Mouse (Mus musculus): ENCODE results near the gene Dnah11.

Gene Dnah11

DNA sequence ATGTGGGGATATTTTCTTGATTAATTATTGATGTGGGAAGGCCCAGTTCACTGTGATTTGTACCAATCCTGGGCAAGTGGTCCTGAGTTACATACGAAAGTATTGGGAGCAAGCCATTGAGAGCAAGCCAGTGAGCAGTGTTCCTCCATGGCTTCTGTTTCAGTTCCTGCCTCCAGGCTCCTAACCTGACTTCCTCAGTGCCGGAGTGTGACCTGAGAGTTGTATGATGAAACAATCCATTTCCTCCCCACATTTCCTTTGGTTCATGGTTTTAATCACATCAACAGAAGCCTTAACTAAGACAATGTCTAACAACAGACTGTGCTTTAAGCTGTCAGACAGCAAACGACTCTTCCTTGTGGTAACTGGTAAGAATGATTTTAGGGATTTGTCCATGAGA lies 114.0 kb downstream of the Dnah11 start:
- no peak for DNase-seq

DNA sequence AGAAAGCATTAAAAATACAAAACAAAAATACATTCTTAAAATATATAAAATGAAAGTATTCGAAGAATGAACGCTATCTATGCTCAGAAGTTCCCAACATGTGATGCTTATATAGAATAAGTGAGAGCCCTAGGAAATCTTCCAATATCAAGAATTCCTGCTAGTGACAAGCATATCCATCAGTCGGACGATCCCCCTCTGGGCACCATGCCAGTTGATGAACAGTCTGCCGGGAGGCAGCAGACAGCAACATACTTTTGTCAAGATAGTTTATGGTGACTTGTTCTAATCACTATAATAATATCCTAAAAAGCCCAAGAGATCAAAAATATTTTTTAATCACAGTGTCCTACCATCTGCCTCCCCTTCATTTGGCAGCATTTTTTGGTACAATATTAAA lies 114.7 kb downstream of the Dnah11 start:
- DNase-seq = no peak

DNA sequence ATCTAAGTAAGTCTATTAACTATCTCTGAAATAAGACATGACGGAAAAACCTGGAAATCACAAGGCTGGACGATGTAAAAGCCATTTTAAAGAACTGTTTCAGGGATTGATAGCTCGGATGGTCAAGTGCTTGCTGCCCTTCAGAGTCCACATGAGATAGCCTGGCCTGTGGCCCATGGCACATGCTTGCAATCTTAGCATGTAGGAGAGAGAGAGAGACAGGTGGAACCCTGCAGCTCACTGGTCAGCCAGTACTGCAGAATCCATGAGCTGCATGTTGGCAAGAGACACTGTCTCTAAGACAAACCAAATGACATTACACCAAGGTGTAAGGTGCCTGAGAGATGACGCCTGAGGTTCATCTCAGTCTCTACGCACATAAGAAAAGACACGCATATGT lies 118.4 kb downstream of the Dnah11 start:
- no peak for DNase-seq

DNA sequence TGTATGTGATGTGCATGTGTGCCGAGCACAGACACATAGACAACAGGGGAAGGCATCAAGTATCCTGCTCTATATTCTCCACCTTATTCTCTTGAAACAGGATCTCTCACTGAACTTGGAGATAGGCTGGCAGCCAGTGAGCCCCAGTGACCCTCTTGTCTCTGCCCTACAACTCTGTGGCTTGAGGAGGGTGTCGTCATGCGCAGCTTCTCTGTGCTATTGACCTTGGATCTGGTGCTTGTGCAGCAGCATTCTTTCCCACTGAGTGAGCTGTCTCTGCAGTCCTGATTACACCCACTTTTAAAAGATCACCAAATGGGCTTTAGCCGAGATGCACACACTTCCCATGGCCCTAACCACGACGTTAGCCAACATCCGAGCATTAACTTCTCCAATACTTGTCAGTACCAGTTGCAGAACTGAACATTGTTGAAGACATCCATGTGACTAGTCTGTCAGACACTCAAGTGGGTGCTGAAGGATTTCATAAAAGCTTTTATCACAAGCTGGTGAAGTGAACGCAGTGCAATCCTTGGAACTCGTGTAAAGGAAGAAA lies 120.3 kb downstream of the Dnah11 start:
- DNase-seq = no peak

DNA sequence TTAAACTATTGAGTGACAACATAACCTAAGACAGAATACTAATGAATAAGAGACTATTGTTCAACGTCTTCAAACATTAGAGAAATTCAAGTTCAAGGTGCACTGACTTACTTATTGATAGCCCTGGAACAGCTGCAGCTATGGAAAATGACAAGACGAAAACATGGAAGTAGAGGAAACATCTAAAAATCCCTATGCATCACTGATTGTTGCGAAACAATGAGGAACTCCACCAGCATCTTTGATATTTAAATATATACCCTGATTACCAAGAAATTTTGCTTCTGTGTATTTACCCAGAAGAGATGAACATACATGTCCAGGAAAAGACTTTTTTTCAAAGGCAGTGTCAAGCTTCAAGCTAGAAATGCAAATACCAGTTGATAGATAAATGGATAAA lies 122.0 kb downstream of the Dnah11 start:
- DNase-seq = no peak

DNA sequence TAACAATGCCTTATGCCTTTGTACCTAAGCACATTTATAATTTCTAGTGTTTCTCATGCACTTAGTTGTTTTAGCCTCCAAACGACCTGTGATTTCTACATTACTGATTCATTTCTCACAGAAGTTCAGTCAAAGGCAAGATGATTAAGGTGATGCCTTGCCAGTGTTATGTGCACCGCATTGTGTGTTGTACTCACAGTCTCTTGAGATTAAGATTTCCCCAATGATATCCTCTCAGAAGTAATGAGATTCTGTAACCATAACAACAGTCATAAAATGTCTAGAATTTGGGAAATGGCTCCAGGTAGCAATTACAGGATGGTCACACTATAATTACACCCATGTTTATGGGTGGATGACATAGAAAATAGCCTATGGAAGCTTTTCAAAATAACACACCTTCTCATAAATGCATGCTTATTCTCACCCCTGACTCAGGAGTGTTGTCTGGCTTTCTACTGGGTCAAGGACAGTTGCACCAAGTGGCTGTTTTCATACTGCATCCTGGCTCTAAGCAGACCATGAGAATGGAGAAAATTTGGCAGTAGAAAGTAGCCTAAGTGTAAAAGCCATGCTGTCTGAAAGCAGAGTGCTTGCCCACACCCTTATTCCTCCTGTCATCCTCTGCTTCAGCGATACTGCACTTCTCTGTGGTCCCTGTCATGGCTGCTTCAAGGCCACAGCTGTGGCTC lies 126.5 kb downstream of the Dnah11 start:
- DNase-seq = no peak

DNA sequence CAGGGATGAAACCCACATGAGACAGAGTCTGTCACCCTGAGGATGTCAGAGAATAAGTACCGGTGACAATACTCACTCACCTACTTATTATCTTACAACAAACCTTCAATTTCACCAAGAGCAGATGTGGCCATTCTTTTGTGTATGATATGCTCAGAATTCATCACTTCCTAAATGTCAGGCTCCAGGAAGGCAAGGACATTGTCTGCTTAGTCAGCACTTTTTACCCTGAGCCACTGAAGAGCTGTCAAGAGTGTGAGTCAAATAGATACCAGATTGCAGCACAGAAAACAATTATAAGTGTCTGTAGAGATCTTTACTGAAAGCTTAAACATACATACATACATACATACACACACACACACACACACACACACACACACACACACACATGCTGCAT lies 127.2 kb downstream of the Dnah11 start:
- no peak for DNase-seq

DNA sequence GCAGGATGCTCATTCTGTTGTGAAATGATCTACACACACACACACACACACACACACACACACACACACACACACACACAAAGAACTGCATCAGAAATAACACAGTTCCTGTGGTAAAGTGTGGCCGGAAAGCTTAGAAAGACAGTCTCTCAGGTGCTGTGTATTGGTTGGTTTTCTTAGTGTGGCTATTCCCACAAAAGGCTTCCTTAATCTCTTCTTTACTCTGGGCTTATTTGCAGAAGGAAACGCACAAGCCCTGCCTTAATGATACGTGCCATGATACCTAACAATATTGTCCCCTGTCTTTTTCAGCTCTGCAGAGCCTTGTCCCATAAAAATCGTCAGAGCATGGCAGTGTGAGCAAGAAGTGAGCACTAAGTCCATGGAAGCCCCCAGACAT lies 130.1 kb downstream of the Dnah11 start:
- DNase-seq = no peak

DNA sequence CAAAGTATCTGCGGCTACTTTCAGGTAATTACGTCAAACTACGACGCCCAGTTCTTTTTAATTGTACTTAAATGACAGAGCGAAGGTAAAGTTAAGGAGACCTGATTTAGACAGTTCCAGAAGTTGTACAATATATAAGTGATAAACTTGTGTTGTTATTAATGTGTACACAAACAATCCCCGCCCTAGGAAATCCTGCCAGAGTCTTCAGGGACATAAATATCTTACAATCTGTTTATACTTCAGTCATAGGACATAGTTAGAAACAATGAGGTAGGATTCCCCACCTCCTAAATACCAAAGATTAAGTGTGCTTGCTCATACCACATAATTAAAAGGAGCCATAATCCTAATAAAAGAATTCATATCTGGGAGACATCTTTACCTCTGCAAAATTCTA lies 136.5 kb downstream of the Dnah11 start:
- DNase-seq = no peak

DNA sequence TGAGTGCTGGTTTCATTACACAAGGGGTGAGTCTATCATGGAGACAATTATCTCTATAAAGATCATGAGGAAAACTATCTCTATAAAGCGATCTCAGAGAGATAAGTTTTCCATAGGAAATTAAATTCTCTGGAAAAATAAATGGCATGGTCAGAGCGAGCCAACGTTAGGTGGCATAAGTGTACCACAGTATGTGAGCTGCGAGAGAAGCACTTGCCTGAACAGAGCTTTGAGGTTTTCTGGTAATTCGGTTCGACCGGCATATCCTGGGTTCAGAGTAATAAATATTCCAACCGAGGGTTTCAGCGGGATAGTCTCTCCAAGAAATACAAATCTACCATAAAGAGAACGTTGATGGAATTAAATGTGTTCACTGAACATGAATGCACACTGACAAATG lies 142.0 kb downstream of the Dnah11 start:
- peak; percentile 5 for DNase-seq

DNA sequence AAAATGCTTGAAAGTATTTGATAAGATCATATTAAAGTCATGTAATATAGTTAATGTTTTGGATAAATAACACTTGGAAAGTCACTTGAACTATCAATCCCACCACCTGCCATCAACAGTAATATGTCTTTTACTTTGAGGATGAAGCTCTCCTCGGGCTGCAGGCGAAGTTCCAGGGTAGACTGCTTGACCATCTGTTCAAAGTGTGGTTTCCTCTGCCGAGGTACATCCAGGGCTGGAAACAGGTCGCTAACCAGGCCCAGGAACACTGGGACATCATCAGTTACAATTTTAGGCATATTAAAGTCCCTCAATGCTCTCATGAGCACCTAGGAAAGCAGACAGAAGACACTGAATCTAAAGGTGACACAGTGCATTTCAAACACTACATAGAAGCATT lies 153.5 kb downstream of the Dnah11 start:
- no peak for DNase-seq

DNA sequence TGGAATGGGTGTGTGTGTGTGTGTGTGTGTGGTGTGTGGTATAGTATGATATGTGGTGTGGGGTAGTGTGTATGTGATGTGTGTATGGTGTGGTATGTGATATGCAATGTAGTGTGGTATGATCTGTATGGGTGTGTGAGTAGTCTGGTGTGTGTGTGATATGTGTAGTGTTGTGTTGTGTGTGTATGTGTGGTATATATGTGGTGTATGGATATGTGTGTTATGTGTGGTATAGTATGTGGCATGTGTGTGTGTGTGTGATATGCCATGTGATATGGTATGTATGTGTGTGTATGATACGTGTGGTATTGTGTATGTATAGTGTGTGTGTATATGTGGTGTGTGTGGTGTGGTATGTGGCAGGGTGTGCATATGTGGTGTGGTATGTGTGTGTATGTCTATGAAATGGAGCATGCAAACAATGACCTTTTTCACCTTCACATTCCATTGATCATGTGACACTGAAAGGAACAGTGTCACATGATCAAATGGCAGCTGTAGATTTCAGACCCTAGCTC lies 155.7 kb downstream of the Dnah11 start:
- DNase-seq = no peak

DNA sequence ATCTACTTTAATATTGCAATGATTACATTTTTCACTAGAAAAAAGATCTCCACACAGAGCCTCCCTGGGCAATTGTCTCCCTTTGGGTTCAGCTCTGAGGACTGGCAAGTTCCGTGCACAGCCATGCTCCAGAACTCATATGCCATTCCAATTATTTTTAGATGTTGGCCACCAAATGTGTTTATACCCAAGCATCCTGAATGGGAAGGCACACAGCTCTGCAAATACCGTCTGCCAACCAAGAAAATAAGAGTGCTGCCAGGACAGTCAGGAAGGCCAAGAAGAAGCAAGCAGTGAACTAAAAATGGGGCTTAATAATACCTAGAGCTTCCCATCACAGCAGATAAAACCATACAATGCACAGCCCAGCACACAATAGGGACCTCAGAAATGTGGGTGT lies 156.6 kb downstream of the Dnah11 start:
- no peak for DNase-seq

DNA sequence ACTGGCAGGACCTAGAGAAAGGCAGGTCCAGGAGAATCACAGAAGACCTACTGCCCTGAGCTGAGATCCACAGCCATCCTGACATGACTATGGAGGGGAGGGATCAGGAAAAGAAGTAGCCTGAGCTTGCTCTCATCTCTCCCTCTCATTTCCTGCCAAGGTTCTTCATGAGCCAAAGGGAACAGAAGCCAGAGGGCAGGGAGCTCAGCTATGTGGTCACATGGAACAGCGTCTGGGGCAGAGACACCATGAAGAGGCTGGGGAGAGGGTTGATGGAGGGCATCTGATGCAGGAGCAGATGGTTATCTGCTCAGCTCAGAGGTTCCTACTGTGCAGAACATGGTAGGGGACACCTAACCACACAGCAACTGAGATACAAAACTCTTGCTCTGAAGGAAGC lies 163.9 kb downstream of the Dnah11 start:
- no peak for DNase-seq

DNA sequence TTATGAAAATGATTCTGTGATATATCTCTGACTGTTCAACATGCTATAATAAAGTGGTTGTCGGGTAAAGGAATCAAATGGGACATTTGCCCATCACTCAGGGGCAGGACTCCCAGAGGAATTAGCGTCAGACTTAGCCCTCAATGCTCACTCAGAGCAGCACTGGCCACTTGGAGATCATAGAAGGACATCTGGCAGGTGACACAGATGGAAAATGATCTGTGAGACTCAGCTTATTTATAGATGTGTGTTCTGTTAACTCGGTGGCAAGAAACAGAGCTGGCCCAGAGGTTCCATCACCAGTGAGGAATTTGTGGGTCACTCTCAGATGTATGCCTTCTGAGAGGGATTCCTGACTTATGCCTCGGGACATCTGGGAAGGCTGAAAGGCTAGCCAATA lies 173.1 kb downstream of the Dnah11 start:
- no peak for DNase-seq

DNA sequence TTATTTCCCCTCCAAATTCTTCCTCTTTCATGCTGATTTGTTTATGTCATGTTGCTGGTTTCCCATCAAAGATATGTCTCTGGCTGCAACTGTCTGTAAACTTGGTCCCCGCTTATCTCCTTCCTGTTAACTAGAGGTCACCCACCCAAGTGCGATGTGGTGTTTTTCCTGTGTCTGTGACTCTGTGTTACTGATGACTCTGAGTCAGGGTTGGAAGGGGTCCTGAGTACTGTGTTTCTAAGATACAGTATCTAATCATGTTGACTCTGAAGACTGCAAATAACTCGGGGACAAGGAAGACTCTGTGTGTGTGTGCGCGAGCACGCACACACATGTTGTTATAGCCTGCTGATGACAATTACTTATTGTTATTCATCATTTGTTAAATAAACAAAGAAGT lies 179.9 kb downstream of the Dnah11 start:
- DNase-seq = no peak

DNA sequence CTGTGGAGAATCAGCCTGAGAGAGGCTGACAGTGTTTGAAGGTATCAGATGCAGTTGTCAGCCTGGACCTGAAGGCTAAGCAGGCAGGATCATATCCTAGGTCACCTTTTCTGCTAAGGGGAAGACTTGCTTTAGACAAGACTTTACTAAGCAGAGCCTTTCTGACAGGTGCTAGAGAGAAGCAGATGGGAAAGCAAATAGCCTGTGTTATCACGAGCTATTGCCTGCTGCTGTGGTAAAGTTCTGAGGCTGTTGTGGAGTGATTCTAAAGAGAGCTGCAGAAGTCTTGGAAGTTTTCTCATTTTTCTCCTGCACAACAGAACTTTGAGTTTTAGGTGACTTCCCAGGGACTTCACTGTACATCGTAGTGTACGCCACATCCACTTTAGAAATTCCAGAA lies 185.0 kb downstream of the Dnah11 start:
- DNase-seq = no peak

DNA sequence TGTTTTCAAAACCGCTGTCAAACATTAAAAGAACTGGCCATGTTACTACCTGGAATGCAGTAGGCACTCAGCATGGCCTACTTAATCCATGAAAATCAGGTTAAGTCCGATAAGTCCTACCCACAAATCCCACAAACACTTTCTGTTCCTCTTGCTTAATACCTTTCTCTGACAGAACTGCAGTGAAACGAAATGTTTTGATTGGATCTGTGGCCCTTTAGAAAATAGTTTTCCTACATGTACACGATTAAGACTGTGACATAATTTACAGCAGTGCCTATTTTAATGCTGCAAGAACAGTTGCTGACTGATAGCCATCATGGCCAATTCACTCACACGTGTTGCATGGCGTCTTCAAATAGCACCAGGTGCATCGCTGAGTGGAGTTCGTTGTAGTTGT lies 186.9 kb downstream of the Dnah11 start:
- no peak for DNase-seq

DNA sequence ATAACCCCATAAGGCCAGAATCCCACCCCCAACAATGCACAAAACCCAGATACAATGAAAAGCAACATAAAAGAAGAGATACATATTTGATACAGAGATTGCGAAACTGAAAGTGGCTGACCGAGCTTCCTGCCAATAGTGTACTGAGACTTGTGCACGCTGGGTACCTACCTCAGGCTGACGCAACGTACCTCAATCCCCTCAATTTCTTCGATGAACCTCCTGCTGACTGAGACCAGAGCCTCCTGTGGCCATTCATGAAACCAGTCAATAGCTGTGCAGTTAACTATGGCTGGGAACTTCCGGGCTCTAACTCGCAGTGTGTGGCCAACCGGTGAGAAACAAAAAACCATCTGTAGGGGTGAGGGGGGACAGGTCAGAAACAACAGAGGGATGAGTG lies 203.9 kb downstream of the Dnah11 start:
- DNase-seq = peak; percentile 22

DNA sequence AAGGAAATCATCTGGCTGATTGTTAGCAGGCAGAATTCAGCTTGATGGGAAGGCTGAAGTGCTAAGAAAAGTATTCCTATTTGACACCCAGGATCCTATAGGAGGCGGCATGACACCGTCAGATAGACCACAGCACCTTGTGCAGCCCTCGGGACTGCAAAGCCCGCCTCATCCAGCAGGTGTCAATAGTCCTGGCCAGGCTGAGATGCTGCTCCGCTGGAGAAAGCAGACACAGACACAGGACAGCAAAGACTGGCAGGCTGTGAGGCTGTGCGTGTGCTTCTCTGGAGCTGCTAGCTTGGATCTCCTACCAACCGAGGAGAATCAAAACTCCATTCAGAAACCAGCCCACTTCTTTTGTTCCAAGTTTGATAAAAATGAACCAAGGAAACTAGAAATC lies 205.3 kb downstream of the Dnah11 start:
- DNase-seq = peak; percentile 90

DNA sequence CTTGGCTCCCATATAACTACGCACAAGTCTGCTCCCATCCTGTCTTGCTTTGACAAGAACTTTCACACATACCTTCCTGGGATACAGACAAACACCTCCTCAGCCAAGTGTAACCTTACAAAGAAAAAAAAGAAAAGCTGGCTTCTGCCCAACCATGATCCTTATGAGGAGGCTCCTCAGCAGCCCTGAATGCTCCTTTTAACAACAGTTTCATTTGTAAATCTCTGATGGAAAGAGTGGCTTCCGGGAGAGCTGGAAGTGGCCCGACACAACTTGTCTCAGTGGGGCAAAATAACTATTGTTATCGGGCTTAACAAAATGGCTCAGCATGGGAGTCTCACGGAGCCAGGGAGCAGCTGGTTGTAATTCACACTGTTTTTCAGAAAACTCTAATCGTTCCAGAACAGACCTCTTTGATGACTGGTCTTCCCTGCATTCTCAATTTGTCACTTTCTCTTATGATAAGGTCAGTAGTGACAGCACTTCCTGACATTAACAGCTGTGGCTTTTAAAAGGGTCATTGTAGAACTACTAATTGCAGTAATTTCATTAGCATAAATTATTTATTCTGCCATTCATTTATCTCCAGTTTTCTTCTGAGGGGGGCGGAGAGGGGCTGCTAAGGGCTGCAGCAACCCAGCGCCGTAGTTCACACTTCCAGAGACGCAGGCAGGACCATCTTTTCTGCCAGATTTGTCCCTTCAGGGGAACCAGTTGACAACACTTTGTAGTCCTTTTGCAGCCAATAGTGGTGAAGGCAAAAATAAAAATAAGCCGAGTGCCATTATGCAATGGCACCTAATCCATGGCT lies 209.6 kb downstream of the Dnah11 start:
- peak; percentile 89 for DNase-seq

DNA sequence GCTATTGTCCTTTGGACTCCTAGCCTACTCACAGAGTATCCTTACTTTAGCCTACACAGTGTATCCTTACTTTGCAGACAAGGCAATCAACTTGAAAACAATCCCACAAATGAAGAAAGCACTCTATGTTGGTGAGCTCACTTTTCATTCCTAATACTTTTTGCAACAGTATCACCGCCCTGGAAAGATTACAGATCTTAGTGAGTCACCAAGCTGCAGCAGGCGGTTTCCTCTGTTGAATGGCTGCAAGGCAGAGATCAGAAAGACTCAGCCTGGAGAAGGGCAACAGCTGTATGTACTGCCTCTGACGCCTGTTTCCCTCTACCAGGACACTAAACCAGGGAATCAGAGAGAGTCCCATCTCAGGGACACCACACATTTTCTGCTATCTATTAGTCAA lies 218.5 kb downstream of the Dnah11 start:
- DNase-seq = no peak

DNA sequence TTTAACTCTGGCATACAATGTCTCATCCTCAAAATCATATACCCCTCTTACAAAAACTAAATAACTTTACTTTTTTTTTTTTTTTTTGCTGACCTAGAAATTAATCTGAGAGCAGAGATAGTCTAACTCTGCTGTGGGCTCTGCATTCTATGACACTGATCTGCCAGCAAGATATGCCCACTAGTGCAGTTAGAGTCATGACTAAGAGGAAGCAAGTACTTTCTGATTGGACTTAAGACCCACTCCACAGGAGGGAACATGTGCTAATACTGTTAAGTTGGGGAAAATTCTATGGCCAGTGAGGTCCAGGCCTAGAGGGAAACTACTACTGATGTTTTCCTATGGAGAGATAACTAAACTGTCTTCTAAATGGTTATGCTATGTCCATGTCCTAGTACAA lies 225.1 kb downstream of the Dnah11 start:
- no peak for DNase-seq

DNA sequence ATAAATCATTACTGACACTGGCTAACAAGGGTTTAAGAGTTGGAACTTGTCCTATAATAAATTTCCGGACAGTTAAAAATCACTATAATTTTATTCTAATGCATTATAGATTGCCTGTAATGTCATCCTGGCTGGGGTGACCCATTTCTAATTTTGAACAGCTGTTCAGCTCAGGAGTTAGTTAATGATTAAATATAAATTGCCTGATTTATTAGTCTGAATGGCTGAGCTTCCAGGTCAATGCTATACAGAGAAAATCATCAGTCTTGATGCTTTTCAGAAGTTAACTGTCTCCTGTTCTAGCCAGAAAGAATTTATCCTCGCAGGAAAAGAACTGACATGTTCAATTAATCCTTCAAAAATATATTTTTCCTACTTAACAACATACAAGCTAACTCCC lies 236.1 kb downstream of the Dnah11 start:
- DNase-seq = no peak
